In genomic region chr8:88012177-88012825, GRCm38 (mm10) we compare ENCODE assay signal across 11 mouse cellular contexts. TPM values are rescaled to one million over a fixed set of nuclear protein-coding genes. Genes with fewer than 3 reads are reported as not detected.
A peak's percentile ranks its signal among the peaks of the same experiment; 100 is the strongest.
DNase-seq lines count a peak whose midpoint lies in the region; ATAC-seq lines count a peak whose summit lies in the region.
"Had no signal": no experiment of that assay in that cellular context is flagged by ENCODE, and none has a peak within 500 bp of the region (broad histone marks: within the 10 kb centered on the region; RNA-seq: fewer than 3 reads in every experiment).

No protein-coding gene starts in this region.

- WGBS in kidney, embryonic 14.5 days: 49% methylated on average over 15 of the region's 15 CpGs
- WGBS in midbrain, embryonic 11.5 days: 59% methylated on average over 15 of the region's 15 CpGs

- H3K4me2 ChIP-seq in kidney, embryonic 14.5 days (replicated peaks; ENCODE audit: low read depth, low read length): no peak overlapping the region
- no peak overlapping the region for H3K4me2 ChIP-seq in midbrain, embryonic 11.5 days

- H3K36me3 ChIP-seq in kidney, embryonic 14.5 days (ENCODE audit: control insufficient read depth, insufficient read depth, low read length): no peaks in the 10 kb centered on the region
- H3K36me3 ChIP-seq in midbrain, embryonic 11.5 days (ENCODE audit: control insufficient read depth, insufficient read depth, low read length): no peaks in the 10 kb centered on the region

- no peak overlapping the region for H3K9ac ChIP-seq in kidney, embryonic 14.5 days (ENCODE audit: low read depth, low read length)
- H3K9ac ChIP-seq in midbrain, embryonic 11.5 days (ENCODE audit: low read length): no peak overlapping the region
- H3K9ac ChIP-seq: liver, embryonic 14.5 days had no signal

- 0 out of 2 replicates have a peak, but pooled peaks cover 4% of the 10 kb centered on the region for H3K4me1 ChIP-seq in kidney, embryonic 14.5 days (ENCODE audit: control insufficient read depth, insufficient read depth, low read length)
- H3K4me1 ChIP-seq in midbrain, embryonic 11.5 days (ENCODE audit: control insufficient read depth, insufficient read depth, low read length): no peaks in the 10 kb centered on the region; the same call in none of the 2 replicates

- ATAC-seq in kidney, embryonic 14.5 days (ENCODE audit: low FRiP score, low TSS enrichment): peak; percentile 73; the same call in 1 of the 2 replicates
- peak; percentile 62; the same call in 1 of the 2 replicates for ATAC-seq in midbrain, embryonic 11.5 days (ENCODE audit: low FRiP score)
- ATAC-seq in megakaryocyte, adult 5-6 weeks (ENCODE audit: poor library complexity, severe bottlenecking): no peak
- no peak for ATAC-seq in cerebellum, adult (ENCODE audit: insufficient number of reproducible peaks, low FRiP score, low TSS enrichment)

- no peak for DNase-seq in kidney, postnatal 36 days
- DNase-seq in urinary bladder, postnatal 14 days (ENCODE audit: low spot score): peak; percentile 48
- DNase-seq in urinary bladder, adult 2 months (ENCODE audit: low spot score): no peak
- peak; percentile 77 for DNase-seq in midbrain, embryonic 11.5 days (ENCODE audit: low spot score, missing footprints)
- DNase-seq in thymus, postnatal 0 days (ENCODE audit: low spot score): no peak
- DNase-seq: B cell, adult 2 months; gastrocnemius, adult 2 months had no signal

- 0 out of 2 replicates have a peak overlapping the region, but pooled peaks have one; percentile 4 for H3K27ac ChIP-seq in kidney, embryonic 14.5 days (ENCODE audit: low read depth, low read length)
- H3K27ac ChIP-seq in midbrain, embryonic 11.5 days (ENCODE audit: low read depth, low read length): no peak overlapping the region
- H3K27ac ChIP-seq: gastrocnemius, adult 2 months; liver, embryonic 14.5 days had no signal

- no peak overlapping the region for H3K4me3 ChIP-seq in kidney, embryonic 14.5 days (ENCODE audit: low read length)
- H3K4me3 ChIP-seq in midbrain, embryonic 11.5 days (ENCODE audit: low read depth, low read length): no peak overlapping the region
- H3K4me3 ChIP-seq: gastrocnemius, adult 2 months had no signal

- H3K27me3 ChIP-seq in kidney, embryonic 14.5 days (ENCODE audit: control insufficient read depth, insufficient read depth, low read length): no peaks in the 10 kb centered on the region
- no peaks in the 10 kb centered on the region for H3K27me3 ChIP-seq in midbrain, embryonic 11.5 days (ENCODE audit: control insufficient read depth, insufficient read depth, low read length)

- H3K9me3 ChIP-seq in kidney, embryonic 14.5 days (ENCODE audit: control insufficient read depth, low read length): no peaks in the 10 kb centered on the region; the same call in 1 of the 2 replicates
- H3K9me3 ChIP-seq in midbrain, embryonic 11.5 days (ENCODE audit: control insufficient read depth, low read length): no peaks in the 10 kb centered on the region

RNA-seq across cellular contexts. Expression of gene Zfp423, which starts 52.9 kb away (rescaled TPM):
- 15.3 and 18.8 TPM in 2 replicates for polyA plus RNA-seq in kidney, embryonic 14.5 days (2014; fragmentation: Nextera tagmentation; extraction: Ambion mirVana)
- polyA plus RNA-seq in urinary bladder, adult 2 months (2012; rRNA removed): 18.1 and 20.1 TPM in 2 replicates
- polyA plus RNA-seq in midbrain, embryonic 11.5 days (2014; fragmentation: Nextera tagmentation; extraction: Ambion mirVana): 40.3 and 43.4 TPM in 2 replicates
- total RNA-seq in megakaryocyte, adult 5-6 weeks (2015): 0.18 TPM in 1 of 2 replicates, not detected in the other
- total RNA-seq in megakaryocyte, adult 5-6 weeks (2017): not detected in 2 replicates
- 0.98 and 1.5 TPM in 2 replicates for polyA plus RNA-seq in thymus, postnatal 0 days (2015; fragmentation: Nextera tagmentation; extraction: Ambion mirVana)

Comparison
In these comparisons a context has a peak if more than half of its experiments do, and no peak if none do; other contexts are left out.
1. DNase-seq: peak in urinary bladder, postnatal 14 days (single experiment) and midbrain, embryonic 11.5 days (single experiment); none in kidney, postnatal 36 days (0 of 2), urinary bladder, adult 2 months (single experiment) and thymus, postnatal 0 days (single experiment).
2. ATAC-seq: peak in kidney, embryonic 14.5 days (single experiment) and midbrain, embryonic 11.5 days (single experiment); none in megakaryocyte, adult 5-6 weeks (single experiment) and cerebellum, adult (single experiment).